Mouse (Mus musculus): ENCODE measurements around the gene Clpsl2. TPM values are rescaled to one million over a fixed set of nuclear protein-coding genes. Genes with fewer than 3 reads are reported as not detected.

Gene Clpsl2
- polyA plus RNA-seq, 1 experiment from 2014 or later, result not detected

DNA sequence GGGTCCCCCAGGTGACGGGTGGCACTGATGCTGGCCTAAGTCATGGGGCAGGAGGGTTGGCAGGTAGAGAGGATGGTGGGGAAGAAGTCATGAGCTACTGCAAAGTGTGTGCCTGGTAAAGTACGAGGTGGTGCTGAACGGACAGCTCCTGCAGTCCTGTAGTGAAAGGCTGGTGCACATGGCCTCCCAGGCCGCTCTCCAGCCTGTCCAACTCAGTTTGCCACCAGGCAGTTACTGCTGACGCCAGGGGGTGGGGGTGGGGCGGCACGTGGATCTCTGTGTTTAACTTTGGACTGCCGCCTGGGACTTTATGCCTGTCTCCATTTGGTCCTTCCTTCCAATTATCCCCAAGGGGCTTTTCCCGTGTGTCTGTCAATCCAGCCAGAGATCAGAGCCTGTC, 31.2 kb downstream of the Clpsl2 start:
- 7% methylated on average over 9 of the region's 9 CpGs for WGBS
- no peak overlapping the region for H3K27ac ChIP-seq (ENCODE audit: low read depth, low read length)
- peak; percentile 76 for DNase-seq (ENCODE audit: low spot score)
- H3K27me3 ChIP-seq (replicated peaks; ENCODE audit: control insufficient read depth, insufficient read depth, low read length), result peaks cover 6% of the 10 kb centered on the region; the same call in 1 of the 2 replicates
- no peak overlapping the region for H3K4me3 ChIP-seq (ENCODE audit: low read depth, low read length)
- H3K4me1 ChIP-seq (replicated peaks; ENCODE audit: control insufficient read depth, insufficient read depth, low read length), result 0 out of 2 replicates have a peak, but pooled peaks cover 2% of the 10 kb centered on the region
- H3K9ac ChIP-seq (ENCODE audit: low read depth, low read length), result no peak overlapping the region
- ATAC-seq (replicated peaks; ENCODE audit: low FRiP score), result no peak; the same call in 1 of the 2 replicates
- H3K36me3 ChIP-seq (ENCODE audit: control insufficient read depth, insufficient read depth, low read length), result no peaks in the 10 kb centered on the region
- H3K9me3 ChIP-seq (ENCODE audit: control insufficient read depth, low read length), result no peaks in the 10 kb centered on the region
- no peak overlapping the region for H3K4me2 ChIP-seq

DNA sequence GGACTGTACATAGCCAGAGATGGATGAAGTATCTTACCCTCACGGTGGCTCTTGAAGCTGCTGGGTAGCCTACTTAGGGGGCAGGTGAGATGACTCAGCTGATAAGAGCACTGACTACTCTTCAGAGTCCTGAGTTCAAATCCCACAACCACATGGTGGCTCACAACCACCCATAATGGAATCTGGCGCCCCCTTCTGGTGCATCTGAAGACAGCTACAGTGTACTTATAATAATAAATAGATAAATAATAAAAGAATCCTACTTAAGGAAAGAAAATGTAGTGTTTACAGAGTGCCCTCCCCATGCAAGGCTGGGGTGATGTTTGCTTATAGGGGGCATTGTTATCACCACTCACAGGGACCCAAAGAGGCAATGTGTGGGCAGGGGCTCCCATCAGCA, 31.8 kb downstream of the Clpsl2 start:
- H3K36me3 ChIP-seq (ENCODE audit: control insufficient read depth, insufficient read depth, low read length), result no peaks in the 10 kb centered on the region
- no peaks in the 10 kb centered on the region for H3K9me3 ChIP-seq (ENCODE audit: control insufficient read depth, low read length)
- H3K27ac ChIP-seq (ENCODE audit: low read depth, low read length), result no peak overlapping the region
- H3K4me3 ChIP-seq (ENCODE audit: low read depth, low read length), result no peak overlapping the region
- WGBS, result 51% methylated on average over 2 of the region's 2 CpGs
- DNase-seq (ENCODE audit: low spot score) (no peak), ATAC-seq (replicated peaks; ENCODE audit: low FRiP score) (no peak)
- H3K4me2 ChIP-seq, result no peak overlapping the region
- no peak overlapping the region for H3K9ac ChIP-seq (ENCODE audit: low read depth, low read length)
- 0 out of 2 replicates have a peak, but pooled peaks cover 2% of the 10 kb centered on the region for H3K4me1 ChIP-seq (replicated peaks; ENCODE audit: control insufficient read depth, insufficient read depth, low read length)
- peaks cover 3% of the 10 kb centered on the region; the same call in 1 of the 2 replicates for H3K27me3 ChIP-seq (replicated peaks; ENCODE audit: control insufficient read depth, insufficient read depth, low read length)

DNA sequence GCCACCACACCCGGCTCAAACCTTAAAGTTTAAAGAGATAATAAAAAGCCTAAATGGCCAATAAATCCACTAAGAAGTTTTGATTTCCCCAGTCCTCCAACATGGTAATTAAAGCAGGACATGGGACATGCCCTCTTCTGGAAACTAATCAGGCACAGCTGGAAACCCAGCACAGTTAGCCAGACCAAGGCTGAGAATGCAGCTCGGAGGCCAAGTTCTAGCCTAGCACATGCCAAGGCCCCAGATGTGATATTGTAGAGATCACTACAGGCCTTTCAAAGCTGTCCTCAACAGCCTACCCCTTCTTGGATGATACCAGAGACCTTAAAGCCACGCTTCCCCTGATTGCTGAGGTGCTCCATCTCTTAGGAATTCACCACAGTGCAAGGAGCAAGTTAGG, 37.3 kb downstream of the Clpsl2 start:
- H3K27ac ChIP-seq (ENCODE audit: low read depth, low read length), result no peak overlapping the region
- no peak overlapping the region for H3K9ac ChIP-seq (ENCODE audit: low read depth, low read length)
- H3K9me3 ChIP-seq (ENCODE audit: control insufficient read depth, low read length), result no peaks in the 10 kb centered on the region
- WGBS, result 80% methylated on average over 3 of the region's 3 CpGs
- H3K36me3 ChIP-seq (ENCODE audit: control insufficient read depth, insufficient read depth, low read length), result peaks cover 32% of the 10 kb centered on the region
- H3K4me1 ChIP-seq (replicated peaks; ENCODE audit: control insufficient read depth, insufficient read depth, low read length), result no peaks in the 10 kb centered on the region
- no peak overlapping the region for H3K4me2 ChIP-seq
- H3K4me3 ChIP-seq (ENCODE audit: low read depth, low read length), result no peak overlapping the region
- ATAC-seq (replicated peaks; ENCODE audit: low FRiP score), result no peak
- no peaks in the 10 kb centered on the region for H3K27me3 ChIP-seq (replicated peaks; ENCODE audit: control insufficient read depth, insufficient read depth, low read length)
- DNase-seq (ENCODE audit: low spot score), result no peak

DNA sequence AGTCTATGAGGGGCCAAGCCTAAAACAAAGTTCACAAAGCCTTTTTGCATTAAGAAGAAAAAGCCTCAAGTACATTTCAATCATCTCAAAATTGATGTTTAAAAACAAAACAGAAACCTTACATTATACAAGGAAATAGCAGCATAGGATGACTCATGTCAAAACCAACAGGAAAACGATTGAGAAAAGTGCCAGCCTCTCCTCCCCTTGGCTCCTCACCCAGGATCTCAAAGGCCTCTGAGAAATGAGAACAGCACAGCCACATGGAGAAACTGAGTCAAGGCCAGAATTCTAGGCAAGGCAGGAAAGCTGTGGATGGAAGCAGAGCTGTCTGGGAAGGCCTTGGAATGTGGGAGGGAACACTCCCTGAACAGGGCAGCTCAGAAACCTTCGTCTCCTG, 39.4 kb downstream of the Clpsl2 start:
- no peak overlapping the region for H3K4me2 ChIP-seq
- no peaks in the 10 kb centered on the region for H3K4me1 ChIP-seq (replicated peaks; ENCODE audit: control insufficient read depth, insufficient read depth, low read length)
- WGBS, result 86% methylated on average over 2 of the region's 2 CpGs
- no peaks in the 10 kb centered on the region for H3K9me3 ChIP-seq (ENCODE audit: control insufficient read depth, low read length)
- no peak overlapping the region for H3K4me3 ChIP-seq (ENCODE audit: low read depth, low read length)
- ATAC-seq (replicated peaks; ENCODE audit: low FRiP score) (no peak), DNase-seq (ENCODE audit: low spot score) (no peak)
- H3K27ac ChIP-seq (ENCODE audit: low read depth, low read length), result no peak overlapping the region
- peaks cover 44% of the 10 kb centered on the region for H3K36me3 ChIP-seq (ENCODE audit: control insufficient read depth, insufficient read depth, low read length)
- H3K9ac ChIP-seq (ENCODE audit: low read depth, low read length), result no peak overlapping the region
- H3K27me3 ChIP-seq (replicated peaks; ENCODE audit: control insufficient read depth, insufficient read depth, low read length), result no peaks in the 10 kb centered on the region

DNA sequence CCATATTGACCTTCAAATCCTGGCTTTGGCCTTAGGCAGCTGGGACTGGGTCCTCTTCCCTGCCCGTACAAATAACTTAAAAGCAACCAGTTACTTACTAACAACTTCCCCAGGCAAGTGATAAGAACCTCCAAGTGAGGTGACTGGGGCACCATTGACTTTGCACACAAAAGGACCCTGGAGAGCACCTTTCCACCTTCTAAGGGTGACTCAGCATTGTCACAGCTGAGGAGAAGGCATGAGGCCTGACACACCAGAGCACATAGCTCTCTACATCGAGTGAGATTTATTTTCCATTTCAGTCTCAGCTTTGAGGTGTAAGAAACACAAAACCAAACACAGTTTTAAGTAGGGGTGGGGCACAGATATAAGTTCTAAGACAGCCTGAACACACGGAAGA, 41.4 kb downstream of the Clpsl2 start:
- Histone ChIP-seq H3K4me2 (no peak overlapping the region), H3K27me3 (replicated peaks; ENCODE audit: control insufficient read depth, insufficient read depth, low read length) (no peaks in the 10 kb centered on the region), H3K4me3 (ENCODE audit: low read depth, low read length) (no peak overlapping the region), H3K27ac (ENCODE audit: low read depth, low read length) (no peak overlapping the region), H3K4me1 (replicated peaks; ENCODE audit: control insufficient read depth, insufficient read depth, low read length) (no peaks in the 10 kb centered on the region), H3K9ac (ENCODE audit: low read depth, low read length) (no peak overlapping the region), H3K9me3 (ENCODE audit: control insufficient read depth, low read length) (no peaks in the 10 kb centered on the region), H3K36me3 (ENCODE audit: control insufficient read depth, insufficient read depth, low read length) (peaks cover 49% of the 10 kb centered on the region)
- DNase-seq (ENCODE audit: low spot score), result no peak
- no peak for ATAC-seq (replicated peaks; ENCODE audit: low FRiP score)
- WGBS, result 80% methylated on average over 3 of the region's 3 CpGs

DNA sequence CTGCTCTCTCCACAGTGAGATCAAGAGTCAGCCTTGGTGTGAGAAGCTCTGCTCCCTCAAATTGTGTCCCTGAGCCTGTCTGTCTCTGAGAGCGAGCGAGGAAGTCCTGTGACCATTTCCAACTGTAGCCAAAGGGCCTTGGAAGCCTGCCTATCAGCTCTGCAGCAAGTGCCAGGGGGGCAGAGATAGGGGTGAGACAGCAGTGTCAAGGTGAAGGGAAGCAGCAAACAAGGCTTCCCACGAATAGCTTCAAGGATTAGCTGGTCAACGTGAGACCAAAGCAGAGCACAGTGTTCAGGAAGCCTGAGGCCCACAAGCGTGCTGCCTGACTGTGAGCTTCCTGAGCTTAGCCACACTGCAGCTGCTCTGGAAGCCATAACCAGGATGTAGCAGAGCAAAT, 42.3 kb downstream of the Clpsl2 start:
- H3K9me3 ChIP-seq (ENCODE audit: control insufficient read depth, low read length), result no peaks in the 10 kb centered on the region
- H3K4me3 ChIP-seq (ENCODE audit: low read depth, low read length), result no peak overlapping the region
- no peak overlapping the region for H3K9ac ChIP-seq (ENCODE audit: low read depth, low read length)
- H3K27ac ChIP-seq (ENCODE audit: low read depth, low read length), result no peak overlapping the region
- no peak overlapping the region for H3K4me2 ChIP-seq
- no peaks in the 10 kb centered on the region for H3K4me1 ChIP-seq (replicated peaks; ENCODE audit: control insufficient read depth, insufficient read depth, low read length)
- DNase-seq (ENCODE audit: low spot score), result no peak
- H3K27me3 ChIP-seq (replicated peaks; ENCODE audit: control insufficient read depth, insufficient read depth, low read length), result no peaks in the 10 kb centered on the region
- 88% methylated on average over 5 of the region's 5 CpGs for WGBS
- ATAC-seq (replicated peaks; ENCODE audit: low FRiP score), result no peak
- H3K36me3 ChIP-seq (ENCODE audit: control insufficient read depth, insufficient read depth, low read length), result peaks cover 50% of the 10 kb centered on the region

DNA sequence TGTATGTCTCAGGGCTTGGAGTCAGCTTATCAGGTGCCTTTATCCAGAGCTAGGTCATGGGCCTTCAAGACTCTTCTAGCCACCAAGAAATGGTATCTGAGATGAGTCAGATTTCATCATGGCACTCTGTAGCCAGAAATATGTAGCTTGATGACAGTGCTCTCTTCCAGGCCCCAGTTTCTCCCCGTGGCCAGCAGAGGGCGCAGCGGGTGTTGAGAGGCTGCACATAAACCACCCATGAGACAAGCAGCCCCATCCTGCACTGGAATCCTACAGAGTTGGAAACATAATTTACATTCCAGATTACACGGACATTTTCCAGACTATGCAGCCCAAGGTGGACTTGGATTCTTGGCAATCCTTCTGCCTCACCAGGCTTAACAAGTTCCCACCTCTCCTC, 43.8 kb downstream of the Clpsl2 start:
- Histone ChIP-seq H3K4me1 (replicated peaks; ENCODE audit: control insufficient read depth, insufficient read depth, low read length) (no peaks in the 10 kb centered on the region), H3K27ac (ENCODE audit: low read depth, low read length) (no peak overlapping the region), H3K4me2 (no peak overlapping the region), H3K27me3 (replicated peaks; ENCODE audit: control insufficient read depth, insufficient read depth, low read length) (no peaks in the 10 kb centered on the region), H3K9ac (ENCODE audit: low read depth, low read length) (no peak overlapping the region), H3K9me3 (ENCODE audit: control insufficient read depth, low read length) (no peaks in the 10 kb centered on the region), H3K4me3 (ENCODE audit: low read depth, low read length) (no peak overlapping the region), H3K36me3 (ENCODE audit: control insufficient read depth, insufficient read depth, low read length) (peaks cover 51% of the 10 kb centered on the region)
- no peak for ATAC-seq (replicated peaks; ENCODE audit: low FRiP score)
- peak; percentile 73 for DNase-seq (ENCODE audit: low spot score)
- 26% methylated on average over 4 of the region's 4 CpGs for WGBS

DNA sequence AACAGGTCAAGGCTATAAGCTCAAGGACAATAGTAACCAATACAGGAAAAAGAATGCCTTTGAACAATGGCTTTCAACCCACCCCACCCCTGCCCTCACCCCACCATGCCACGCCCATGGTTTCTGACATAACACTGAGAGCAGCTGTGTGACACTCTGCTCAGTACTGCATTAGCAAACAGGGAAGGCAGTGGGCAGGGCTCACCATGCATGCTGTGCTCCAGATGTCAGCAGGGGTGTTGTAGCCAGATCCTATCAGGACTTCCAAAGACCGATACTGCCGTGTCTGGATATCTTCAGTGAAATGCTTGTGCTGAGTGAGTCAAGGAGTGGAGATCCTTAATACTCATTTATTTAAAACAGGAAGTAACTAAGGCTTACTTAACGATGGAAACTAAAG, 44.8 kb downstream of the Clpsl2 start:
- no peak for DNase-seq (ENCODE audit: low spot score)
- 63% methylated on average over 4 of the region's 4 CpGs for WGBS
- Histone ChIP-seq H3K9ac (ENCODE audit: low read depth, low read length) (no peak overlapping the region), H3K9me3 (ENCODE audit: control insufficient read depth, low read length) (no peaks in the 10 kb centered on the region), H3K27ac (ENCODE audit: low read depth, low read length) (no peak overlapping the region), H3K4me1 (replicated peaks; ENCODE audit: control insufficient read depth, insufficient read depth, low read length) (no peaks in the 10 kb centered on the region), H3K4me3 (ENCODE audit: low read depth, low read length) (no peak overlapping the region), H3K36me3 (ENCODE audit: control insufficient read depth, insufficient read depth, low read length) (peaks cover 46% of the 10 kb centered on the region), H3K27me3 (replicated peaks; ENCODE audit: control insufficient read depth, insufficient read depth, low read length) (no peaks in the 10 kb centered on the region), H3K4me2 (no peak overlapping the region)
- ATAC-seq (replicated peaks; ENCODE audit: low FRiP score), result no peak

DNA sequence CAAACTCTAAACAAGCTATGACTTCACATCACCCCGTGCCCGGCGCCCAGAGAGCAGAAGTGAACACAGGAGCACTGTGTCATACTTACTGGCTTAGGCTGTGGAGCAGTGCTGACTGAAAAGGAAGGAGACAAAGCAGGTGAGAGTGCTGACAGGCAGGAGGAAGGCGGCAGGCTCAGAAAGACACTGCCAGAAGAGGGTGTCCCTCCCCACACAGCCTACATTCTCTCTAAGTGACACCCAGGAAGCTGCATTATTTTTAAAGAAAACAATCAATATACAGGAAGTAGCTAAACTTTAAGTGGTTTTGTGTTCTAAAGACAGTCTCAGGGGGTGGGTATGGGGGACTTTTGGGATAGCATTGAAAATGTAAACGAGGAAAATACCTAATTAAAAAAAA, 51.6 kb downstream of the Clpsl2 start:
- Histone ChIP-seq H3K4me2 (no peak overlapping the region), H3K9ac (ENCODE audit: low read depth, low read length) (no peak overlapping the region), H3K36me3 (ENCODE audit: control insufficient read depth, insufficient read depth, low read length) (peaks cover 66% of the 10 kb centered on the region), H3K4me1 (replicated peaks; ENCODE audit: control insufficient read depth, insufficient read depth, low read length) (no peaks in the 10 kb centered on the region), H3K4me3 (ENCODE audit: low read depth, low read length) (no peak overlapping the region), H3K27me3 (replicated peaks; ENCODE audit: control insufficient read depth, insufficient read depth, low read length) (no peaks in the 10 kb centered on the region), H3K27ac (ENCODE audit: low read depth, low read length) (no peak overlapping the region), H3K9me3 (ENCODE audit: control insufficient read depth, low read length) (no peaks in the 10 kb centered on the region)
- ATAC-seq (replicated peaks; ENCODE audit: low FRiP score) (no peak), DNase-seq (ENCODE audit: low spot score) (no peak)
- 90% methylated on average over 5 of the region's 5 CpGs for WGBS

All from liver, embryonic 11.5 days (tissue).